Mouse (Mus musculus): ENCODE results near the gene Padi2. TPM values are rescaled to one million over a fixed set of nuclear protein-coding genes. Genes with fewer than 3 reads are reported as not detected.

The Padi2 gene
- polyA plus RNA-seq, 1 experiment, result 6.3 TPM

DNA sequence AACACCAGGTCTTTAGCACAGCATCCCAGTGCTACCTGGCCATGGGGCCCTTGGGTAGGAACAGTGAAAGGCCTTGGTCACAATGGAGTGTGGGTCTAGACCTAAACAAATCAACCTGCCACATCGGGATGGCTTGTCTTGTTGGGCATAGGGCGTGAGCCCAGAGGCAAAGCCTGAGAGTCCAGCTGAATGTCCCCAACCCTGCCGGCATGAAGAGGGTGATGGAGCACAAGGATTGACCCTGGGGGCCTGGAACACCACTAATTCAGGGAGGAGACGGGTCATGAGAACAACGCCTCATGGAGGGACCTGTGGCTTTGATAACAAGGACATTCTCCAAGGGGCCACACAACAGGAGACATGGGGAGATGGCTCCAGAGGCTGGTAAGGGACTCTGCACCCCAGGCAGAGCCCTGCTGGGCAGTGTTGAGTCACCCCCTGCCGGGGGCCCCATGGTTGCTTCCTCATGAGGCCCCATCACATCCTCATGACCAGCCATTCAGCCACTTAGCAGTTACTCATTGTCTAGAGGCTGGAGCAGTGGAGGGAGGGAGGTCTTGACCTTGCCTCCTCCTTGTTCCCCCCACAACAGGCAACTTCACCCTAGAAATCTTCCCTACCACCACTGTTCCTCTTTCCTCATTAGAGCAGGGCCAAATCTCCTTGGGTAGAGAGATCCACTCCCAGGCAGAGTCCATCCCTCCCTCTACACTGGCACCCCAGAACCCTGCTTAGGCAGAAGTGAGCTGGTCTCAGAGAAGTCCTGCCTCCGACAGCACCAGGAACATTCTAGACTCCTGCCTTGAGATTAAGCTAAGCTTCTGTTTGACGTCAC lies 34.1 kb upstream of the Padi2 start:
- H3K4me1 ChIP-seq (ENCODE audit: control insufficient read depth, insufficient read depth, low read length), result peaks cover 6% of the 10 kb centered on the region
- no peaks in the 10 kb centered on the region for H3K36me3 ChIP-seq (ENCODE audit: control insufficient read depth, insufficient read depth, low read length, poor library complexity, severe bottlenecking)
- no peak overlapping the region for H3K4me3 ChIP-seq (ENCODE audit: low read depth, low read length)
- H3K9ac ChIP-seq (ENCODE audit: low read depth, poor library complexity, severe bottlenecking), result no peak overlapping the region
- no peaks in the 10 kb centered on the region for H3K27me3 ChIP-seq (ENCODE audit: control insufficient read depth, insufficient read depth, low read length, poor library complexity, severe bottlenecking)
- no peak overlapping the region for H3K27ac ChIP-seq (ENCODE audit: insufficient read depth, low read length)
- TF ChIP-seq POLR2A (IDR thresholded peaks at IDR 0.05; ENCODE audit: insufficient read depth, low read length) (no peak), CTCF (IDR thresholded peaks at IDR 0.05; ENCODE audit: low read depth, low read length) (no peak), EP300 (IDR thresholded peaks at IDR 0.05; ENCODE audit: insufficient read depth, low read depth, low read length) (no peak)
- peaks cover 3% of the 10 kb centered on the region; the same call in 1 of the 2 replicates for H3K9me3 ChIP-seq (replicated peaks; ENCODE audit: control insufficient read depth, insufficient read depth, low read length, poor library complexity, severe bottlenecking)

DNA sequence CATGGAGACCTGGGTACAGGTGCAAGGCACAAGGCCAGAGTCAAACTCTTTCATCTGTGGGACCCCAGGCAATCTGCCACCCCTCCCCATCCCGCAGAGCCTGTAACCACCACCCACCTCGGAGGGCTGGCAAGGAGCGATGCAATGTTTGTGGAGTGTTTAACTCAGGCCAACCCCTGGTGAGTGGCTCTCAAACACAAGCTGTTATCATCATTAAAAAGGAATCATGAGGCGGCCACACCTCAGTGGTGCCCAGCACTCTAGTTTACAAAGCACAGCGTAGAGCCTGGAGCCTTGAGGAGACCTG lies 33.5 kb upstream of the Padi2 start:
- no peaks in the 10 kb centered on the region for H3K27me3 ChIP-seq (ENCODE audit: control insufficient read depth, insufficient read depth, low read length, poor library complexity, severe bottlenecking)
- H3K36me3 ChIP-seq (ENCODE audit: control insufficient read depth, insufficient read depth, low read length, poor library complexity, severe bottlenecking), result no peaks in the 10 kb centered on the region
- H3K27ac ChIP-seq (ENCODE audit: insufficient read depth, low read length), result no peak overlapping the region
- H3K9ac ChIP-seq (ENCODE audit: low read depth, poor library complexity, severe bottlenecking), result no peak overlapping the region
- TF ChIP-seq CTCF (IDR thresholded peaks at IDR 0.05; ENCODE audit: low read depth, low read length) (no peak), EP300 (IDR thresholded peaks at IDR 0.05; ENCODE audit: insufficient read depth, low read depth, low read length) (no peak), POLR2A (IDR thresholded peaks at IDR 0.05; ENCODE audit: insufficient read depth, low read length) (no peak)
- peaks cover 3% of the 10 kb centered on the region; the same call in 1 of the 2 replicates for H3K9me3 ChIP-seq (replicated peaks; ENCODE audit: control insufficient read depth, insufficient read depth, low read length, poor library complexity, severe bottlenecking)
- no peak overlapping the region for H3K4me3 ChIP-seq (ENCODE audit: low read depth, low read length)
- peaks cover 3% of the 10 kb centered on the region for H3K4me1 ChIP-seq (ENCODE audit: control insufficient read depth, insufficient read depth, low read length)

DNA sequence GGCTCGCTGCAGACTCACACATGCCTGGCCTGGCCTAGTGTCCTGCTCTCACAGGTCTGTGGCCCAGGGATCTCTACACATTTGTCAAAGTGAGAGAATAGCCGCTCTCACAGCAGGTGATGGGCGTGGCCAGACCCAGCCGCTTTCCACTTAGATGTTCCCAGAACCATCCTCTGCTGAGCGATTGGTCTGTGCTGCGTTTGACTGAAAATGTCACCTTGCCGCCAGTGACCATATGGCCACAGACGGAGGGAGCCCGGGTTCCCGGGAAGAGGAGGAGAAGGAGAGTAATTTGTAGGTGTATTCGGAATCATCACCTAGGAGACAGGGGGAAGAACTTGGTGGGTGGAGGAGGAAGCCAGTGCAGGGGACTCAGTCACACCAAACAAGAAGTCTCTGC lies 33.1 kb upstream of the Padi2 start:
- Histone ChIP-seq H3K4me3 (ENCODE audit: low read depth, low read length) (no peak overlapping the region), H3K9ac (ENCODE audit: low read depth, poor library complexity, severe bottlenecking) (no peak overlapping the region), H3K27me3 (ENCODE audit: control insufficient read depth, insufficient read depth, low read length, poor library complexity, severe bottlenecking) (no peaks in the 10 kb centered on the region), H3K27ac (ENCODE audit: insufficient read depth, low read length) (no peak overlapping the region), H3K36me3 (ENCODE audit: control insufficient read depth, insufficient read depth, low read length, poor library complexity, severe bottlenecking) (no peaks in the 10 kb centered on the region), H3K4me1 (ENCODE audit: control insufficient read depth, insufficient read depth, low read length) (peaks cover 2% of the 10 kb centered on the region), H3K9me3 (replicated peaks; ENCODE audit: control insufficient read depth, insufficient read depth, low read length, poor library complexity, severe bottlenecking) (peaks cover 3% of the 10 kb centered on the region; the same call in 1 of the 2 replicates)
- TF ChIP-seq EP300 (IDR thresholded peaks at IDR 0.05; ENCODE audit: insufficient read depth, low read depth, low read length), result no peak

DNA sequence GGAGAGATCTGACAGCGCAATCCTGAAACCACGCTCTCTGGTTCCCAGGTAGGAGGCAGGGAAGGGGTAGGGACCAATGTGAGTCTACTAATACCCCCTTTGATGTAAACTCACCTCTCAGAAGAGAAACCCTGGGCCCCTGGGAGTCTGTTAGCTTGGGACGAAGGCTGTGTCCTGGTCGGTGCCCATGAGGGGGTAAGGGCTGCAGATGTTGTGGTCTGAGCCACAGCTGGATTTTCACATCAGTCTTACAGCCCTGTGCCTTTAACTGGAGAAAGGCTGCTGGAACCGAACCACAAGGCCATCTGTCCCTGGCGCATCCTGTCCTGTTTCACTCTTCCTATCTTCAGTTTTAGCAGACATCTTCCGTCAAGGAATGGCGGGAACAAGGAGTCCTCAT lies 30.0 kb upstream of the Padi2 start:
- H3K4me3 ChIP-seq (ENCODE audit: low read depth, low read length), result no peak overlapping the region
- no peaks in the 10 kb centered on the region for H3K36me3 ChIP-seq (ENCODE audit: control insufficient read depth, insufficient read depth, low read length, poor library complexity, severe bottlenecking)
- H3K27ac ChIP-seq (ENCODE audit: insufficient read depth, low read length), result no peak overlapping the region
- no peak for TF ChIP-seq CTCF (IDR thresholded peaks at IDR 0.05; ENCODE audit: low read depth, low read length)
- TF ChIP-seq POLR2A (IDR thresholded peaks at IDR 0.05; ENCODE audit: insufficient read depth, low read length), result no peak
- no peak for TF ChIP-seq EP300 (IDR thresholded peaks at IDR 0.05; ENCODE audit: insufficient read depth, low read depth, low read length)
- no peaks in the 10 kb centered on the region for H3K4me1 ChIP-seq (ENCODE audit: control insufficient read depth, insufficient read depth, low read length)
- H3K9me3 ChIP-seq (replicated peaks; ENCODE audit: control insufficient read depth, insufficient read depth, low read length, poor library complexity, severe bottlenecking), result peaks cover 3% of the 10 kb centered on the region; the same call in 1 of the 2 replicates
- no peaks in the 10 kb centered on the region for H3K27me3 ChIP-seq (ENCODE audit: control insufficient read depth, insufficient read depth, low read length, poor library complexity, severe bottlenecking)
- no peak overlapping the region for H3K9ac ChIP-seq (ENCODE audit: low read depth, poor library complexity, severe bottlenecking)

DNA sequence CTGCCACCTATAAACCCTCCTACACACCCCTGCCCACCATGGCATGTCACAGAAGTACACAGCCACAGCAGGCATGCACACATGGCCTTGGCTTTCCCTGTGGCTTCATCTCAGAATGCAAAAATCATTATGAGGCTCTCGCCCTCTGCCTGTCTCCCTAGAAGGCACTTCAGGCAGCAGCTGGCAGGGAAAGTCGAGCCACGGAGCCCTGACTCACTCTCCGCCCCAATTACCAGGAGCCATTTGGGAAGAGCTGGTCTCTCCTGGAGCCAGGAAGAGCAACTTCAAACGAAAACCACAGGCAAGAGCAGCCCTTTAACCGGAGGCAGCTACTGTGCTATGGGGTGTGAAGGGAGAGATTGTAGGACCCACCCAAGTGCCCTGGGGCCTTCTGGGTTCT lies 29.5 kb upstream of the Padi2 start:
- TF ChIP-seq CTCF (IDR thresholded peaks at IDR 0.05; ENCODE audit: low read depth, low read length) (no peak), EP300 (IDR thresholded peaks at IDR 0.05; ENCODE audit: insufficient read depth, low read depth, low read length) (no peak), POLR2A (IDR thresholded peaks at IDR 0.05; ENCODE audit: insufficient read depth, low read length) (no peak)
- Histone ChIP-seq H3K27ac (ENCODE audit: insufficient read depth, low read length) (no peak overlapping the region), H3K4me1 (ENCODE audit: control insufficient read depth, insufficient read depth, low read length) (no peaks in the 10 kb centered on the region), H3K9me3 (replicated peaks; ENCODE audit: control insufficient read depth, insufficient read depth, low read length, poor library complexity, severe bottlenecking) (peaks cover 3% of the 10 kb centered on the region; the same call in 1 of the 2 replicates), H3K9ac (ENCODE audit: low read depth, poor library complexity, severe bottlenecking) (no peak overlapping the region), H3K4me3 (ENCODE audit: low read depth, low read length) (no peak overlapping the region), H3K27me3 (ENCODE audit: control insufficient read depth, insufficient read depth, low read length, poor library complexity, severe bottlenecking) (no peaks in the 10 kb centered on the region), H3K36me3 (ENCODE audit: control insufficient read depth, insufficient read depth, low read length, poor library complexity, severe bottlenecking) (no peaks in the 10 kb centered on the region)

DNA sequence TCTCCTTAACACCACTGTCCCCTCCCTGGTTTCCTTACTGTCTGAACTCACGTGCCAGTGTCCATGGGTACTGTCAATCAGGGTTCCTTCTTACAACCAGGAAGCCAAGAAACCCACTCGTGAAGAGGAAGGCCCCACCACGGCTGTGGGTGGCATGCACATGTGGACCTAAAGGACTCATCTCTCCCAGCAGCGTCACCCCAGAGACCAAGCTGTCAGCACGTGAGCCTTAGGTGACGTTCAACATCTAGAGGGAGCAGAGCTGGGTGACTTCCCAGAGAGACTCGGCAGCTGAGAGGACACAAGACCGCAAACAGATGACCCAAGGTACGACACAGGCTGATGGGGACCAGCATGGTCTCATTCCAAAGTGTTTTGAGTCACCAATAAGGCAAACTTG lies 28.7 kb upstream of the Padi2 start:
- TF ChIP-seq EP300 (IDR thresholded peaks at IDR 0.05; ENCODE audit: insufficient read depth, low read depth, low read length) (no peak), POLR2A (IDR thresholded peaks at IDR 0.05; ENCODE audit: insufficient read depth, low read length) (no peak), CTCF (IDR thresholded peaks at IDR 0.05; ENCODE audit: low read depth, low read length) (no peak)
- H3K4me3 ChIP-seq (ENCODE audit: low read depth, low read length), result no peak overlapping the region
- H3K4me1 ChIP-seq (ENCODE audit: control insufficient read depth, insufficient read depth, low read length), result no peaks in the 10 kb centered on the region
- H3K27me3 ChIP-seq (ENCODE audit: control insufficient read depth, insufficient read depth, low read length, poor library complexity, severe bottlenecking), result no peaks in the 10 kb centered on the region
- peaks cover 3% of the 10 kb centered on the region; the same call in 1 of the 2 replicates for H3K9me3 ChIP-seq (replicated peaks; ENCODE audit: control insufficient read depth, insufficient read depth, low read length, poor library complexity, severe bottlenecking)
- no peaks in the 10 kb centered on the region for H3K36me3 ChIP-seq (ENCODE audit: control insufficient read depth, insufficient read depth, low read length, poor library complexity, severe bottlenecking)
- no peak overlapping the region for H3K9ac ChIP-seq (ENCODE audit: low read depth, poor library complexity, severe bottlenecking)
- no peak overlapping the region for H3K27ac ChIP-seq (ENCODE audit: insufficient read depth, low read length)

Measured in ES-Bruce4 (cell line).